Mouse (Mus musculus) layer of hippocampus, postnatal 10 days (tissue): ENCODE data around the gene Atxn2. TPM values are rescaled to one million over a fixed set of nuclear protein-coding genes. Genes with fewer than 3 reads are reported as not detected.

Source experiments
- DNase-seq, 2 experiments: peaks; one replicate each; pipeline ENCODE4 v3.0.0; 2021; ENCODE audit warnings: low spot score in 2 of 2
- microRNA-seq, 2 experiments: library from miRNA; unstranded; fragments of <30 nt; microRNA quantifications; one replicate each; pipeline ENCODE4 v1.2.0; 2021
- total RNA-seq, 2 experiments: library from RNA; stranded (reverse); gene quantifications; 2 replicates each; pipeline ENCODE4 v1.2.3; 2021

Gene Atxn2
- total RNA-seq, 2 experiments from 2014 or later = 204 to 220 TPM

GRCm38 (mm10) chr5:121853368-121854051 lies 142.4 kb downstream of the Atxn2 start:
- DNase-seq = no peak

GRCm38 (mm10) chr5:121854768-121855167 lies 143.6 kb downstream of the Atxn2 start:
- DNase-seq = no peak

- no peak for DNase-seq
Measured at GRCm38 (mm10) chr5:121856740-121857139, 145.6 kb downstream of the Atxn2 start.

GRCm38 (mm10) chr5:121858427-121858826 lies 147.3 kb downstream of the Atxn2 start:
- DNase-seq = no peak

- DNase-seq = no peak
Measured at GRCm38 (mm10) chr5:121861964-121862363, 150.8 kb downstream of the Atxn2 start.

GRCm38 (mm10) chr5:121864330-121864729 lies 153.2 kb downstream of the Atxn2 start:
- DNase-seq = no peak

Small RNA genes lying within 50 kb of the gene (microRNA-seq; reads per million reads assigned to microRNA genes)
- gene Mir7031 = 3.3 to 3.9 reads per million in 2 experiments

Other genes starting within 250 kb of the Atxn2 start
- under 1 TPM in 1 of 2 experiments, not detected in 1; 0.11 TPM for gene Adam1b, start 207.9 kb upstream of the Atxn2 start, total RNA-seq
- 10 to 100 TPM; 10.3 to 10.5 TPM for gene Adam1a, start 165.9 kb upstream of the Atxn2 start, total RNA-seq
- not detected for gene Gm42878, start 165.9 kb upstream of the Atxn2 start, total RNA-seq
- gene Mapkapk5, start 165.4 kb upstream of the Atxn2 start, total RNA-seq = 10 to 100 TPM; 78.4 to 84.6 TPM
- 10 to 100 TPM; 90.7 to 93.9 TPM for gene Aldh2, start 117.5 kb upstream of the Atxn2 start, total RNA-seq
- gene Acad12, start 92.4 kb upstream of the Atxn2 start, total RNA-seq = 1 to 10 TPM; 4.4 to 5.4 TPM
- gene Acad10, start 50.8 kb upstream of the Atxn2 start, total RNA-seq = 1 to 10 TPM; 2.6 to 3.3 TPM
- 10 to 100 TPM; 53.2 to 54.0 TPM for gene Brap, start 50.8 kb upstream of the Atxn2 start, total RNA-seq
- 10 to 100 TPM; 16.5 to 16.7 TPM for gene Sh2b3, start 126.3 kb downstream of the Atxn2 start, total RNA-seq
- 10 to 100 TPM; 12.1 to 12.2 TPM for gene Pheta1, start 137.6 kb downstream of the Atxn2 start, total RNA-seq